Mouse (Mus musculus) thymus, postnatal 4 days (tissue): ENCODE results near the gene Gucd1.
"Not testable (repeated sequence)": the region's sequence is repeated elsewhere in the genome, so short reads cannot be mapped to it uniquely, and the experiment has no call there.

Experiments
- DNase-seq: peaks from one replicate; pipeline ENCODE4 v3.0.0; 2021

The Gucd1 gene

GRCm38 (mm10) chr10:75500345-75500744, 17.4 kb downstream of the Gucd1 start:
- DNase-seq = no peak

GRCm38 (mm10) chr10:75499791-75500190, 18.0 kb downstream of the Gucd1 start:
- no peak for DNase-seq

GRCm38 (mm10) chr10:75499214-75499613, 18.6 kb downstream of the Gucd1 start:
- not testable (repeated sequence) for DNase-seq

- no peak for DNase-seq
These were observed 21.9 kb downstream of the Gucd1 start for GRCm38 (mm10) chr10:75495921-75496320.

- no peak for DNase-seq
These were observed 22.5 kb downstream of the Gucd1 start for GRCm38 (mm10) chr10:75495304-75495703.

GRCm38 (mm10) chr10:75491936-75492262, 25.9 kb downstream of the Gucd1 start:
- DNase-seq = no peak

- DNase-seq = no peak
These were observed 26.4 kb downstream of the Gucd1 start for GRCm38 (mm10) chr10:75491234-75491935.

GRCm38 (mm10) chr10:75490731-75491130, 27.0 kb downstream of the Gucd1 start:
- DNase-seq = no peak

GRCm38 (mm10) chr10:75489522-75489921, 28.2 kb downstream of the Gucd1 start:
- no peak for DNase-seq

GRCm38 (mm10) chr10:75487131-75487530, 30.6 kb downstream of the Gucd1 start:
- DNase-seq = no peak

GRCm38 (mm10) chr10:75486086-75486979, 31.4 kb downstream of the Gucd1 start:
- peak; percentile 86 for DNase-seq

- no peak for DNase-seq
These were observed 33.0 kb downstream of the Gucd1 start for GRCm38 (mm10) chr10:75484767-75485166.

- DNase-seq = no peak
These were observed 33.7 kb downstream of the Gucd1 start for GRCm38 (mm10) chr10:75484066-75484465.

- DNase-seq = no peak
These were observed 34.8 kb downstream of the Gucd1 start for GRCm38 (mm10) chr10:75482919-75483483.

GRCm38 (mm10) chr10:75482271-75482670, 35.5 kb downstream of the Gucd1 start:
- no peak for DNase-seq

- no peak for DNase-seq
These were observed 36.1 kb downstream of the Gucd1 start for GRCm38 (mm10) chr10:75481703-75482102.

GRCm38 (mm10) chr10:75479955-75480354, 37.8 kb downstream of the Gucd1 start:
- DNase-seq = no peak

GRCm38 (mm10) chr10:75477034-75477433, 40.7 kb downstream of the Gucd1 start:
- no peak for DNase-seq

- DNase-seq = not testable (repeated sequence)
These were observed 42.5 kb downstream of the Gucd1 start for GRCm38 (mm10) chr10:75475139-75475850.

GRCm38 (mm10) chr10:75474571-75474970, 43.2 kb downstream of the Gucd1 start:
- DNase-seq = no peak

- DNase-seq = no peak
These were observed 44.4 kb downstream of the Gucd1 start for GRCm38 (mm10) chr10:75473411-75473810.

GRCm38 (mm10) chr10:75465781-75466550, 51.8 kb downstream of the Gucd1 start:
- DNase-seq = no peak
